Mouse (Mus musculus): Measurements from ENCODE around the gene 4930558K02Rik.

Gene 4930558K02Rik

DNA sequence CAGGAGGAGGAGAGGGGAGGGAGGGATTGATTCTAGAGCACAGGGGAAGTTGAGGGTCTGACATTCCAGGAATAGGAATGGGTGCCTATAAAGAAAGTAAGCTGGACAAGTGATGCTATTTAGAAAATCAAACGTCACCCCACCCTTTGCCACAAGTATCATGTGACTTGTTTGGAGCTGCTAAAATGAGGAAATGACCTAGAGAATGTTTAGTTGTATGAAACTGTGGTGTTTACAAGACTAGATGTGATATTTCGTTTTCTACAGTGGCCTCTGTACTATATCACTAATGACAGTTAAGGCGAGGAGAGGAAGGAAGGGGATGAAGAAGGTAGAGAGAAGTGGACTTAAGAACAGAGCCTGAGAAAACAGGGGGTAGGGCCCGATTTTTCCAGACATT, 19.3 kb upstream of the 4930558K02Rik start:
- no peak for DNase-seq (ENCODE audit: low read depth in 1 of 2, low spot score in 2 of 2)

- DNase-seq (ENCODE audit: low read depth in 1 of 2, low spot score in 2 of 2) = no peak
These were observed 13.0 kb upstream of the 4930558K02Rik start for GRCm38 (mm10) chr1:161992389-161992788.

DNA sequence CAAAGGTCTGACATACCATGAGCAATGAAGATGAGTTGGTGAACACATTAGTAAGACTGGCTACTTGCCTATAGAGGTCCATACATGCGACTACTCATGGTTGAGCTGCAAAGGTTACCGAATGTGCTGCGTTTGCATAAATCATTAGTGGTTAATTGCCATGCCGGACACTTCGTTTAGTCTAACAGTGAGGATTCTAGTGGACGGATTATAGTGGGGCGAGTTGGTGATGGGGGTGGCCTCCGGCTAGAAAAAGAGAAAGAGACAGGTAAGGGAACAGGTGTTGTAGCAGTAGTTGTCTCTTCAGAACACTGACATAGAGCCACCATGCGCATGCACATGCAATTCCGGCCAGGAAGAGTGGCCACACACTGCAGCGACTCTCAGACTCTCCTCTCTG, 12.4 kb upstream of the 4930558K02Rik start:
- no peak for DNase-seq (ENCODE audit: low read depth in 1 of 2, low spot score in 2 of 2)

GRCm38 (mm10) chr1:161990684-161991578, 11.5 kb upstream of the 4930558K02Rik start:
- DNase-seq (ENCODE audit: low read depth in 1 of 2, low spot score in 2 of 2) = no peak

DNA sequence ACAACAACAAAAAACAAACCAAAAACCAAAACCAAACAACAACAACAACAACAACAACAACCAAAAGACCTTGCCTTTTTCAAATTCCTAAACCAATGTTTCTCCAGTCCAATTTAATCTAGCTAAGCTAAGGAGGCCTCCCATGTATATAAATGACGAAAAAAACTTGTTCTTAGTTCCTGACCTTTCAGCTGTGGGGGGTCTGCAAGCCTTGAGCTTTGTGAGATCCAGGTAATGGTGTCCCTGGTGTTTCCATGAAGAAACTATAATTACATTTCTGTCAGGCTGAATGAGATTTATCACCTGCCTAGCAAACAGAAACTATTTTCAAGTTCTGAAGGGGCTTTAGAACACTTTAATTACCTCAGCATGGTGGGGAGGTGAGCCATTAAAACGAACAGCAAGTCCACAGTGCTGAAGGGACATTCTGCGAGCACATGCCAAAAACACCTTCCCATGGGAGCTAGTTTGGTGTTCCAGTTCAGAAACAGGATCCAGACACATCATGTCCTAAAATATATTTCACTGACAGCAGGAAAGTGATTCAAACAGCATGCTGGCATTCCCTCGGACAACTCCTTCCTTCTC, 4.6 kb upstream of the 4930558K02Rik start:
- DNase-seq (ENCODE audit: low read depth in 1 of 2, low spot score in 2 of 2) = no peak

- DNase-seq (ENCODE audit: low read depth in 1 of 2, low spot score in 2 of 2) = no peak
These were observed 4.0 kb upstream of the 4930558K02Rik start for GRCm38 (mm10) chr1:161983451-161983850.

DNA sequence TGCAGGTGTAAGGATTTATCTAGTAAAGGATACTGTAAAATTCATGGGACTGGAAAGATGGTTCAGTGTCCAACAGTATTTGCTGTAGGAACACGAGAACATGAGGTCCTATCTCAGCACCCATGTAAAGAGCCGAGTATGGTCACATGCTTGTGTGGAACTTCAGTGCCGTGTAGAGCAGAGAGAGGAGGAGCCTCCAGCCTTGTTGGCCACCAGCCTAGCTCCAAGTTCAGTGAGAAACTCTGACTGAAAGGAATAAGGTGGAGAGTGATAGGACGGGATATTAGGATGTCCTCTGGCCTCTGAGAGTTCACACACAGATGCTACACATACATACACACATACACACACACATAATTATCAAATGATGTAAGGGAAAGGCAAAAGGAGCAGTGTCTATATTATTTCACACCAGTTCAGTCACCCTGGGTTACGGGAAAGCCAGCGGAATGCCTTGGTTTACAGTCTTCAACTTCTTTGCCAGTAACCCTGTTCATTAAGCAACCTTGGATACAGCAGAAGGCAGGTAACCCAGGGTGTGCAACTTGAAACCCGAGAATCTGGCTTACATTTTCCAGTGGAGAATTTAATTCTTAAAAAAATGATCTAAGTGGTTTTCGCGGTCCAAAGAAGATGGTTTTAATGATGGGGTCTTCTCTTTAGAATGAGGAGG, 1.3 kb upstream of the 4930558K02Rik start:
- DNase-seq (ENCODE audit: low read depth in 1 of 2, low spot score in 2 of 2) = no peak

GRCm38 (mm10) chr1:161980046-161980445, 610 bp upstream of the 4930558K02Rik start:
- no peak for DNase-seq (ENCODE audit: low read depth in 1 of 2, low spot score in 2 of 2)

- DNase-seq (ENCODE audit: low read depth in 1 of 2, low spot score in 2 of 2) = no peak
These were observed 1.2 kb downstream of the 4930558K02Rik start for GRCm38 (mm10) chr1:161978173-161978700.

DNA sequence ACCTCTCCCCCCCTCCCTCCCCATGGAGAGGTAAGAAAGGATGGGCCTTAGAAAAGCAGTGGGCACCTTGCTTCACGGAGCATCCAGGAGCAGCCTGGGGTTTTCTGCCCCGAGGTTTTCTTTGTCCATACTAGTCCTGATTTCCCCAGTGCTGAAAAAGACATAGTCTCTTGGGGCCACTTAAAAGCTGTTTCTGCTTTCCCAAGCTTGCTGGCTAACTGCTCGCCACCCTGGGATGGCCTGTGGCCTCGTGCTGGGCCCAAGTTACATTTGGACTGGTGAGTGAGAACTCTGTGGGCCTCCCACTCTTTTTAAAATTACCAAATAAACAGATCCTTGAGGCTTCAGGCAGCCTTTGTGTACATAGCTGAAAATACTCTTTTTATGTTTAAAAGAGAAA, 2.1 kb downstream of the 4930558K02Rik start:
- DNase-seq (ENCODE audit: low read depth in 1 of 2, low spot score in 2 of 2) = no peak

GRCm38 (mm10) chr1:161976255-161977182, 2.9 kb downstream of the 4930558K02Rik start:
- peak; percentile 50 to 59 for DNase-seq (ENCODE audit: low read depth in 1 of 2, low spot score in 2 of 2)

DNA sequence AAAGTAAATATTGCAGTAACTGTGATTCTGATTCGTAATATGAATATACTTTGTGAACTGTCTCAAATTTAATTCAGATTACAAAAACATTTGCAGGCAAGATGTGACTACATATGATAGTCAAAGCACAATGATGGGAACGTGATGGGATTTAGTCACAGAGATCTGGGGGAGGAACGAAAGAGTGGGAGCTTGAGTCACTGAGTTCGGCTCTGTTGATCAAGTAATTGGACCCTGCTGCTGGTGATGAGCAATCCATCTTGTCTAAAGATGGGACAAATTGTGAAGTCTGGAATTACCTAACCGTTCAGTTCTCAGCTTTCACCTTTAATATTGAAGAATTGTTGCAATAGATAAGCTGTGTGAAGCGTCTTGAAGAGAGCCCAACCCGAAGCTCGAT, 7.2 kb downstream of the 4930558K02Rik start:
- DNase-seq (ENCODE audit: low read depth in 1 of 2, low spot score in 2 of 2) = no peak

- no peak for DNase-seq (ENCODE audit: low read depth in 1 of 2, low spot score in 2 of 2)
These were observed 8.6 kb downstream of the 4930558K02Rik start for GRCm38 (mm10) chr1:161970874-161971273.

DNA sequence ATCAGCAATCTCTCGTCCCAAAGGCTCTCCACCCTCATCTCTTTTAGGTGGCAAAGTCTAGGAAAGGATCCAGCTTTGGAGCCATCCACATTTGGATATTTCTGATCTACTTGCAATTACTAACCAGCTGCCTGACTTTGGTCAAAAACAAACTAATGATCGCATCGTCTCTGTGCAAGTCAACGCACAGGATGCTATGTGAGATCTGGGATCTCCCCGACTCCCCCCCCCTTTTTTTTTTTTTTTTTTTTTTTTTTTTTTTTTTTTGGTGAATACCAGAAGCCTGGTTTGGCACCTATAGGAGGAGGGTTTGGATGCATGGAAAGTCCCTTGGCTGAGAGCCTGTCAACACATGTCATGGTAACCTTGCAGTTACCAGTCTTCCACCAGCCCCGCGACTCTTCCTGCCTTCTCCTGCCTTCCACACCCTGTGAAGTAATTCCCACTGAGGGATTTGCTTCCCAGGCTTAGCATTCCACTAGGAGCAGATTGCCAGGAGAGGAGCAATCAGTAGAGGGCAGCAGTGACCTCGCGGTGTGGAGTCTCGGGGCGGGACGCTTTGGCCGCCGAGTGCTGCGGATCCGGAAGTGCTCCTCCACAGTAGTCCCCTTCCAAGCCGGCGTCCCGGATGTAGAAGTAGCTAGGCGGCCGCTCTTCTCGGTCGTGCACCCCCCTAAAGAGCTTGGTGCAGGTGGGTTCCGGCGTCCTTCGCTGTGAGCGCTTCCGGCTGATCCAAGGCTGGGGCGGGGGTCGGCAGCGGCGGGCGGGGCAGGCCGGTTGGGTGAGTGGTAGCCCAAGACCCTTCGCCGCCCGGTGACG, 10.6 kb downstream of the 4930558K02Rik start, which contains the start of gene Pigc:
Gene Pigc, plus strand, starts transcription at position 598 of the 819 bp plus-strand sequence.
- peak; percentile 59 to 70 for DNase-seq (ENCODE audit: low read depth in 1 of 2, low spot score in 2 of 2)

DNA sequence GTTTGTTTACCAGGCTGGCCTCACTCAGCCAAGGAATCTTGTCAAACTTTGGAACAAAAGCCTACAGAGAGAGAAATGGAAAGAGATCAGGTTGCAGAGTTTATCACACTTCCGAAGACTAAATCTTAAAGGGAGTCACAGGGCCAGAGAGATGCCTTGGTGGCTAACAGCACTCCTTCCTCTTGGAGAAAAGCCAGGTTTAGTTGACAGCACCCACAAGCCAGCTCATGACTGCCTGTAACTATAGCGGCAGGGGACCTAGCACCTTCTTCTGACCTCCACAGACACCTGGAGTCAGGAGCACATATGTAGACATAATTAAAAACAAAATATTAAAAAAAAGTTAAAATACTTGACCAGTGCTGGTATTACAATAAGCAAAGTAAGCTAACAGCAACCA, 11.5 kb downstream of the 4930558K02Rik start:
- DNase-seq (ENCODE audit: low read depth in 1 of 2, low spot score in 2 of 2) = no peak

GRCm38 (mm10) chr1:161962465-161963377, 16.7 kb downstream of the 4930558K02Rik start:
- DNase-seq (ENCODE audit: low read depth in 1 of 2, low spot score in 2 of 2) = no peak

- DNase-seq (ENCODE audit: low read depth in 1 of 2, low spot score in 2 of 2) = no peak
These were observed 21.2 kb downstream of the 4930558K02Rik start for GRCm38 (mm10) chr1:161957964-161958950.
